Mouse (Mus musculus) forebrain, embryonic 11.5 days (tissue): ENCODE results near the gene Mpp2. TPM values are rescaled to one million over a fixed set of nuclear protein-coding genes. Genes with fewer than 3 reads are reported as not detected.

Source experiments
- ATAC-seq: fragments of 200-750 bp; cut with Nextera tagmentation; replicated peaks from 2 replicates; pipeline ENCODE4 v1.8.0; 2017; ENCODE audit warnings: moderate TSS enrichment; ENCODE audit not compliant: low FRiP score
- DNase-seq: peaks from one replicate; pipeline ENCODE4 v3.0.0-alpha.2; 2017; ENCODE audit warnings: low spot score
- H3K27ac ChIP-seq: fragments of 300-500 bp; sonication (generic); 2 replicates; pipeline ENCODE4 v1.5.1; 2014; ENCODE audit warnings: low read depth, low read length
- H3K27me3 ChIP-seq: fragments of 300-500 bp; sonication (generic); 2 replicates; pipeline ENCODE4 v1.6.1; 2014; ENCODE audit warnings: mild to moderate bottlenecking, low read length, mixed read lengths; ENCODE audit not compliant: control insufficient read depth, insufficient read depth
- H3K36me3 ChIP-seq: fragments of 300-500 bp; sonication (generic); 2 replicates; pipeline ENCODE4 v1.6.1; 2014; ENCODE audit warnings: mild to moderate bottlenecking, low read length, moderate library complexity, mixed read lengths; ENCODE audit not compliant: control insufficient read depth, insufficient read depth
- H3K4me1 ChIP-seq: fragments of 300-500 bp; sonication (generic); replicated peaks from 2 replicates; pipeline ENCODE4 v1.6.1; 2014; ENCODE audit warnings: low read length, mixed read lengths; ENCODE audit not compliant: control insufficient read depth, insufficient read depth
- H3K4me2 ChIP-seq: fragments of 300-500 bp; sonication (generic); 2 replicates; pipeline ENCODE4 v1.6.1; 2014; ENCODE audit warnings: low read depth, mild to moderate bottlenecking, low read length, moderate library complexity, mixed read lengths; ENCODE audit not compliant: severe bottlenecking
- H3K4me3 ChIP-seq: fragments of 300-500 bp; sonication (generic); 2 replicates; pipeline ENCODE4 v1.5.1; 2014; ENCODE audit warnings: low read depth, low read length
- H3K9ac ChIP-seq: fragments of 300-500 bp; sonication (generic); 2 replicates; pipeline ENCODE4 v1.6.1; 2014; ENCODE audit warnings: low read length
- H3K9me3 ChIP-seq: fragments of 300-500 bp; sonication (generic); 2 replicates; pipeline ENCODE4 v1.6.1; 2016; ENCODE audit warnings: low read length, mixed read lengths; ENCODE audit not compliant: control insufficient read depth
- WGBS: fragments of 180-500 bp; shearing (Covaris S2); extraction: QIAGEN DNeasy Blood & Tissue Kit; methylation state at CpG from one replicate; pipeline ENCODE4 v1.1.7; 2014; 5-methylcytosine and 5-hydroxymethylcytosine counted together
- polyA plus RNA-seq: library from polyadenylated mRNA; unstranded; fragments of >200 nt; fragmentation: Nextera tagmentation; extraction: Ambion mirVana; gene quantifications from 2 replicates; pipeline ENCODE4 v1.2.1, GENCODE M21; 2014

Mpp2 gene
- polyA plus RNA-seq, 1 experiment from 2014 or later: 19.6 TPM

DNA sequence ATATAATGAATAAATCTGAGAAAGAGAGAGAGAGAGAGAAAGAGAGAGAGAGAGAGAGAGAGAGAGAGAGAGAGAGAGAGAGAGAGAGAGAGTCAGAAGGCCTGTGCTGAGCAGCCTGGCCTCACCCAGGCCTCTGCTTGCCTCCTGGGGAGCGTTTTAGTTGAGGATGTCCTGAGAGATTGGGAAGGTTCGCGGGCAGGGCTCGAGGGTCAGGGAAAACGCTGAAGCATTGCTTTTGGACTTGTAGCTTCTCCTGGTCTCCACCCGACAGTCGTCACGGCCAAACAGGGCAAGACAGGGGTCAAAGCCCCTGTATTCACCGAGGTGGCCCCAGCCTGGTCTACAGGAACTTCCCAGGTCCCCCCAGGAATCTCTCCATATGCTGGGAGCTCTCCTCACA lies 41.7 kb downstream of the Mpp2 start:
- Histone ChIP-seq H3K4me1 (no peaks in the 10 kb centered on the region), H3K9me3 (peaks cover 7% of the 10 kb centered on the region), H3K4me3 (no peak overlapping the region), H3K27ac (no peak overlapping the region), H3K9ac (no peak overlapping the region), H3K27me3 (no peaks in the 10 kb centered on the region), H3K36me3 (no peaks in the 10 kb centered on the region), H3K4me2 (no peak overlapping the region)
- WGBS: 86% methylated on average over 9 of the region's 9 CpGs
- no peak for DNase-seq
- ATAC-seq: no peak

DNA sequence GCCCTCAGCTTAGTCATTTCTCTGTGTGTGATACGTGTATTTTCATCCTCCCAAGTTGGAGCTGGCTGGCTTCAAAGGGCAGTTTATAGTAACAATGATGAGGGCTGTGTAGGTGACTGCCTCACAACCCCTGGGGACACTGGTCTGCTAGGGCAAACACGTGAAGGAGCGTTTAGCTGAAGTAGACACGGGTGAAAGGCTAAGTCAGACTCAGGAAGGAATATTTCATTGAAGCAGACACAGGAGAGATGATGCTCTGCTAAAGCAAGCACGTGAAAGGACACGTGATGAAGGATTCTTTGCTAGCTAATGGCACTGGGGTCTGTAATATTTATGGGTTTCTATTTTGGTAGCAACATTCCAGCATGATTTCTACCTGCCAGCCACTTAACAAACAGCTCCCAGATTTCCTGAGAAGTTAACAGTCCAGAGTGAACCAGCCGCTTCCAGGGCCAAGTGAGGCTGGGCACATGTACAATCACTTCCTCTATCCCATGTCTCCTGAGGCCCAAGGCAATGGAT lies 43.6 kb downstream of the Mpp2 start:
- H3K4me1 ChIP-seq: no peaks in the 10 kb centered on the region
- ATAC-seq: no peak
- no peak overlapping the region for H3K27ac ChIP-seq
- H3K9me3 ChIP-seq: peaks cover 7% of the 10 kb centered on the region
- H3K9ac ChIP-seq: no peak overlapping the region
- whole genome bisulfite sequencing: 86% methylated on average over 7 of the region's 7 CpGs
- no peak overlapping the region for H3K4me3 ChIP-seq
- no peak for DNase-seq
- no peaks in the 10 kb centered on the region for H3K27me3 ChIP-seq
- no peaks in the 10 kb centered on the region for H3K36me3 ChIP-seq
- H3K4me2 ChIP-seq: no peak overlapping the region

DNA sequence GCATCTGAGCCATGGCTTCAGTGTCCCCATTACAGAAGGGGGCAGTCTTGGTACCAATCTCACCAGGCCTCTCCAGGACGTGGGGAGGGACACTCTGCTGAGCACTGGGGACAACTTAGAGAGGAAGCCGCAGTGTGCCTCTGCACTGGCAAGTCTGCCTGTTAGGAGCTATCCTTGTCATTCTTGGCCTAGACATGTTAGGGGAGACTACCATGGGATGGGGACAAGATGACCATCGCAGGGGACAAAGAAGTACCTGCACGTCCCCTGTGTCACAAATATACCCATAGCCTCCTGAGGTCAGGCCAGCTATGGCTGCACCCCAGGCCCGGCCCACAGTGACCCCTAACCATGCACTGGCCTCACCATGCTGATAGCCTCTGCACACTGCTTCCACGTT lies 44.9 kb downstream of the Mpp2 start:
- Histone ChIP-seq H3K36me3 (no peaks in the 10 kb centered on the region), H3K4me3 (no peak overlapping the region), H3K4me2 (no peak overlapping the region), H3K9me3 (peaks cover 7% of the 10 kb centered on the region), H3K27ac (no peak overlapping the region), H3K4me1 (no peaks in the 10 kb centered on the region), H3K9ac (no peak overlapping the region), H3K27me3 (no peaks in the 10 kb centered on the region)
- DNase-seq (no peak), ATAC-seq (no peak)
- WGBS: 84% methylated on average over 6 of the region's 6 CpGs

DNA sequence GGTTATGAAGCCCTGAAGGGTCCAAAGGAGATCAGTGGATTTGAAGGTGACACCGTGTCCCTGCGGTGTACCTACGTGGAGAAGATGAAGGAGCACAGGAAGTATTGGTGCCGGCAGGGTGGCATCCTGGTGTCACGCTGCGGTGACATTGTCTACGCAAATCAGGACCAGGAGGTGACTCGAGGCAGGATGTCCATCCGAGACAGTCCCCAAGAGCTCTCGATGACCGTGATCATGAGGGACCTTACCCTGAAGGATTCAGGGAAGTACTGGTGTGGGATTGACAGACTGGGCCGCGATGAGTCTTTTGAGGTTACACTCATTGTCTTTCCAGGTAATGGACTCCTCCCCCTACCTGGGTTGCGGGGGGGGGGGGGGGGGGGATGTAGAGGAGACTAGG lies 45.3 kb downstream of the Mpp2 start:
- DNase-seq (no peak), ATAC-seq (no peak)
- peaks cover 7% of the 10 kb centered on the region for H3K9me3 ChIP-seq
- H3K27me3 ChIP-seq: no peaks in the 10 kb centered on the region
- no peak overlapping the region for H3K9ac ChIP-seq
- H3K4me3 ChIP-seq: no peak overlapping the region
- no peak overlapping the region for H3K27ac ChIP-seq
- no peaks in the 10 kb centered on the region for H3K4me1 ChIP-seq
- no peak overlapping the region for H3K4me2 ChIP-seq
- H3K36me3 ChIP-seq: no peaks in the 10 kb centered on the region
- WGBS: 92% methylated on average over 13 of the region's 14 CpGs

- no peaks in the 10 kb centered on the region for H3K36me3 ChIP-seq
- no peak within 1 kb of the TSS for H3K9ac ChIP-seq
- DNase-seq (no peak), ATAC-seq (no peak)
- H3K9me3 ChIP-seq: peaks cover 7% of the 10 kb centered on the region
- no peak within 1 kb of the TSS for H3K4me3 ChIP-seq
- WGBS: 65% methylated on average over 5 of the region's 5 CpGs
- H3K4me1 ChIP-seq: no peaks in the 10 kb centered on the region
- H3K27me3 ChIP-seq: no peaks in the 10 kb centered on the region
- H3K4me2 ChIP-seq: no peak within 1 kb of the TSS
- H3K27ac ChIP-seq: no peak within 1 kb of the TSS
Observed at GRCm38 (mm10) chr11:102041350-102041949, 46.9 kb downstream of the Mpp2 start, which contains the start of gene Cd300lg. TSS of gene Cd300lg (plus strand) at chr11:102041509.

GRCm38 (mm10) chr11:102040646-102041045 lies 47.7 kb downstream of the Mpp2 start:
- no peak overlapping the region for H3K4me3 ChIP-seq
- H3K4me1 ChIP-seq: no peaks in the 10 kb centered on the region
- WGBS: 72% methylated on average over 4 of the region's 4 CpGs
- H3K36me3 ChIP-seq: no peaks in the 10 kb centered on the region
- H3K9me3 ChIP-seq: peaks cover 4% of the 10 kb centered on the region
- DNase-seq (no peak), ATAC-seq (no peak)
- H3K9ac ChIP-seq: no peak overlapping the region
- no peaks in the 10 kb centered on the region for H3K27me3 ChIP-seq
- no peak overlapping the region for H3K4me2 ChIP-seq
- no peak overlapping the region for H3K27ac ChIP-seq

DNA sequence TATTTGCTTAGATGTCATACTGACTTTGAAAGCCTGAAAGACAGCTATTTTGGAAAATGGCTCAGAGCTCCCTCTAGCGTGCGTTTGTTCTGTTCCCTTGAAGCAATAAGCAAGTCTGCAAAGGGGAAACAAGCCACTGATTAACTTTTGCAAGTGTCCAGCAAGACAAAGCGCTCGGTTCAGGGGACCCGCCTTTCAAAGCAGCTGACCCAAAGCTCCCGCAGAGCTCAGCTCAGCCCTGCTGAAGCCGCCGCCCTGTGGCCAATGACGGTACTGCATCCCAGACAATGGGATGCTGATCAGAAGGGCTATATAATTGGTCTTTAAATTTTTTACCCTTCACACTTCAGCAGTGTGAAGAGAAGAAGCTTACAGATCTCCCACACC lies 48.2 kb downstream of the Mpp2 start:
- no peaks in the 10 kb centered on the region for H3K4me1 ChIP-seq
- WGBS: under 1% methylated on average over 9 of the region's 9 CpGs
- no peak overlapping the region for H3K27ac ChIP-seq
- no peaks in the 10 kb centered on the region for H3K36me3 ChIP-seq
- ATAC-seq (peak; percentile 61), DNase-seq (peak; percentile 93)
- H3K4me2 ChIP-seq: no peak overlapping the region
- H3K4me3 ChIP-seq: no peak overlapping the region
- H3K27me3 ChIP-seq: no peaks in the 10 kb centered on the region
- H3K9me3 ChIP-seq: no peaks in the 10 kb centered on the region; the same call in 1 of the 2 replicates
- no peak overlapping the region for H3K9ac ChIP-seq

DNA sequence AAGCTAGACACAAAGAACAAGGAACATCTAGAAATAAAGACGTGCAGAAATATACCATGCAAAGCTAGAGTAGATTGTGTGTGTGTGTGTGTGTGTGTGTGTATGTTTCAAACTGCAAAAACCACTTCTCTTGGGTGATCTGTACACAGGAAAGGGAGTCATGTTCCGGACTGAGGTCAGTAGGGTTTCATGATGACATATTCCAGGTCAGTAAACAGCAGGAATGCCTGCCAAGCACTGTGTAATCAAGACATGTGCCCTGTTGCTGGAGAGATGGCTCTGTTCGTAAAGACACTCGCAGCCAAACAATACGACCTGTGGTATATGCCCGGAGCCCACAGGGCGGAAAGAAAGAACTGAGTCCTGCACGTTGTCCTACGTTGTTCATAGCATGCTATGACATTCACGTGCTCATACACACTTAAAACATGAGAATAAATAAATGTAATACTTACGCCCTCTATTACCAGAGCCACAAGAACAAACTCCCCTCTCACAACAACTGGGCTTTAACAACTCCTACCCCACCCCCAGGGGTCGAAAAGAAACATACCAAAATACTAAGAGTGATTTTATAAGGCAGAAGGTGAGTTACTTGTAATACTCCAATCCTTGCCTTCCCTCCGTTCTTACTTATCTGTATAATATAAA lies 48.7 kb downstream of the Mpp2 start:
- Histone ChIP-seq H3K36me3 (no peaks in the 10 kb centered on the region), H3K27me3 (no peaks in the 10 kb centered on the region), H3K4me3 (no peak overlapping the region), H3K4me2 (no peak overlapping the region), H3K9ac (no peak overlapping the region), H3K27ac (no peak overlapping the region), H3K4me1 (no peaks in the 10 kb centered on the region), H3K9me3 (no peaks in the 10 kb centered on the region)
- ATAC-seq (no peak), DNase-seq (no peak)
- WGBS: 68% methylated on average over 13 of the region's 13 CpGs

DNA sequence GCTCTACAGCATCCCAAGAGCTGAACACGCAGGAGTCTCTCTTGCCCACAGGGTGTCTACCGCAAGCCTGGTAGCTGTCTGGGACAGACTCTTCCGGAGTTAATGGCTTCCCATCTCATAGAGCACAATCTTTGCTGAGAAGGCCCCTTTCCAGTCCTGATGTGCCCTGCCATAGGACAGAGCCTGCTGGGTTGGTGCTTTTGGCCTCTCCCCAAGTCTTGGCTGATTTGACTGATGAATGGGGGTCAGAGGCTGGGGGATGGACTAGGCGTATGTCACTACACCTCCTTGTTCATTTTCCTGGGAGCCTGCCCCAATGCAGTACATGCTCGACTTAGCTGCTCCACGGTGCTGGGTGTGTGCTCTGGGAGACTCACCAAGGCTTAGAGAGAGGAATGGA lies 50.5 kb downstream of the Mpp2 start:
- H3K4me3 ChIP-seq: no peak overlapping the region
- DNase-seq: no peak
- H3K9me3 ChIP-seq: no peaks in the 10 kb centered on the region
- no peaks in the 10 kb centered on the region for H3K4me1 ChIP-seq
- WGBS: 78% methylated on average over 6 of the region's 6 CpGs
- no peaks in the 10 kb centered on the region for H3K27me3 ChIP-seq
- H3K4me2 ChIP-seq: no peak overlapping the region
- H3K27ac ChIP-seq: no peak overlapping the region
- no peak overlapping the region for H3K9ac ChIP-seq
- no peak for ATAC-seq
- no peaks in the 10 kb centered on the region for H3K36me3 ChIP-seq
